Mouse (Mus musculus): ENCODE results near the gene Fscn2. TPM values are rescaled to one million over a fixed set of nuclear protein-coding genes. Genes with fewer than 3 reads are reported as not detected.

Fscn2 gene
- polyA plus RNA-seq, 2 experiments, result 0.36 to 0.88 TPM

DNA sequence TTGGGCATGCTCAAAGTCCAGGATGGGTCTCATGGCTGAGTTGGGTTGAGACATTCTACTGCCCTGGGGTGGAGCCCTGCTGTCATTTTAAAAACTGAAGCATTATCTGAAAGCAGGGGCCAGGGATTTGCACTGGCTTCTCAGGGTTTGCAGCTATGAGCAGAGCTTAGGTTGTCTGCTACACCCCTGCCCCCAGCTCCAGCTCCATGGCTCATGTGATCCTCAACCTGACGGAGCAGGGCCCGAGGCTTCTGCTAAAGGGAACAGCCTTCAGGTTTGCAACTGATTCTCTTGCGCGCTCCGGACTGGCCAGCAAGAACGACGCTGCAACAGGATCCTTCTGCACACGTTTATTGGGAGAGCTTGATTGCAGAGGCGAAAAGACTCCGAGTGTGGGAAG, 41.2 kb upstream of the Fscn2 start:
- no peaks in the 10 kb centered on the region for H3K9me3 ChIP-seq (ENCODE audit: control insufficient read depth, low read length)
- no peak overlapping the region for H3K9ac ChIP-seq (ENCODE audit: low read depth, low read length, severe bottlenecking)
- WGBS, result 96% methylated on average over 10 of the region's 10 CpGs
- DNase-seq (ENCODE audit: low spot score), result no peak
- no peaks in the 10 kb centered on the region for H3K27me3 ChIP-seq (ENCODE audit: control insufficient read depth, insufficient read depth, low read length)
- no peaks in the 10 kb centered on the region for H3K36me3 ChIP-seq (ENCODE audit: control insufficient read depth, insufficient read depth, low read length)
- H3K27ac ChIP-seq (replicated peaks; ENCODE audit: low read depth, low read length), result no peak overlapping the region
- no peak overlapping the region for H3K4me3 ChIP-seq (replicated peaks; ENCODE audit: low read length)
- ATAC-seq (ENCODE audit: low FRiP score, low read depth), result no peak
- peaks cover 9% of the 10 kb centered on the region; the same call in 1 of the 2 replicates for H3K4me1 ChIP-seq (ENCODE audit: control insufficient read depth, insufficient read depth, low read length)
- TF ChIP-seq POLR2A (IDR thresholded peaks at IDR 0.05; ENCODE audit: borderline replicate concordance, extremely low read depth, insufficient read depth, insufficient read length), result no peak
- no peak overlapping the region for H3K4me2 ChIP-seq (replicated peaks; ENCODE audit: low read depth, low read length, severe bottlenecking)

DNA sequence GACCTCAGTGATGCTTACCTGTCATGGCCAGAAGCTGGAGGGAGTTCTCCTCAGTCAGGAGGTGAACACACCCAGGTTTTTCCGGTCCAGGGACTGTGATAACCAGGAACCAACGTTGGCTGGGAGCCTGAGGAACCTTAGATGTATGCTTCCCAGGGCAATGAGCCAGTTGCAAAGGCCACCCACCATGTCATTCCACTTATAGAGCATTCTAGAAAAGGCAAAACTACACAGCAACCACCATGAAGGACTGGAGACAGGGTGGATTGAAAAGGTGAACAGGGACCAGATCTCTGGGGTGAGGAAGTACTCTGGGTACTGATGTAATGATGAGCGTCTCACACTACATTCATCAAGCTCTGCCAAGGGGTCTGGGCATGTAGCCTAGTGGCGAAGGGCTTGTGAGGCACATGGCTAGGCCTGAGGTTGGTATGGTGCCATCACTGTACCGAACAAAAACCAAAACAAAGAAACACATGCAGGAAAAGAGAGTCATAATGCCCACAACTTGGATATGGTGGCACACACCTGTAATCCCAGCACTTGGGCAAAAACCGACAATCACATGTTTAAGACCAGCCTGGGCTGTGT, 25.8 kb upstream of the Fscn2 start:
- H3K4me3 ChIP-seq (replicated peaks; ENCODE audit: low read length), result no peak overlapping the region
- no peaks in the 10 kb centered on the region for H3K27me3 ChIP-seq (ENCODE audit: control insufficient read depth, insufficient read depth, low read length)
- no peaks in the 10 kb centered on the region for H3K36me3 ChIP-seq (ENCODE audit: control insufficient read depth, insufficient read depth, low read length)
- H3K27ac ChIP-seq (replicated peaks; ENCODE audit: low read depth, low read length), result no peak overlapping the region
- WGBS, result 74% methylated on average over 6 of the region's 6 CpGs
- no peak for TF ChIP-seq POLR2A (IDR thresholded peaks at IDR 0.05; ENCODE audit: borderline replicate concordance, extremely low read depth, insufficient read depth, insufficient read length)
- H3K4me2 ChIP-seq (replicated peaks; ENCODE audit: low read depth, low read length, severe bottlenecking), result no peak overlapping the region
- ATAC-seq (ENCODE audit: low FRiP score, low read depth), result no peak
- no peak overlapping the region for H3K9ac ChIP-seq (ENCODE audit: low read depth, low read length, severe bottlenecking)
- H3K4me1 ChIP-seq (ENCODE audit: control insufficient read depth, insufficient read depth, low read length), result no peaks in the 10 kb centered on the region
- H3K9me3 ChIP-seq (ENCODE audit: control insufficient read depth, low read length), result no peaks in the 10 kb centered on the region
- no peak for DNase-seq (ENCODE audit: low spot score)

DNA sequence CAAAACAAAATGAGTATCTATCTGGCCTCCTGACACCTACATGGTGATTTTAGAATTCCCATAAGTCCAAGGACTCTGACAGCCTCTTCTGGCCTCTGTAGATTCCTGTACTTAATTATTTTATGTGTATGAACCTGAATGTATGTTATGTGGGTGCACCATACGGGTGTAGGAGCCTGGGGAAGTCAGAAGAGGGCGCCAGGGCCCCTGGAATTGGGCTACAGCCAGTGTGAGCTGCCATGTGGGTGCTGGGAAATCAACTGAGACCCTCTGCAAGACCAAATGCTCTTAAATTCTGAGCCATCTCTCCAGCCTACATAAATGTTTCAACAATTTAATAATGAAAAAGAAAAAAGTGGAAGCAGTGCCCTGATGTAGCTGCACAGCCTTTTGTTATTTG, 23.9 kb upstream of the Fscn2 start:
- H3K36me3 ChIP-seq (ENCODE audit: control insufficient read depth, insufficient read depth, low read length), result no peaks in the 10 kb centered on the region
- TF ChIP-seq POLR2A (IDR thresholded peaks at IDR 0.05; ENCODE audit: borderline replicate concordance, extremely low read depth, insufficient read depth, insufficient read length), result no peak
- 25% methylated on average over 2 of the region's 2 CpGs for WGBS
- H3K4me3 ChIP-seq (replicated peaks; ENCODE audit: low read length), result no peak overlapping the region
- no peak overlapping the region for H3K4me2 ChIP-seq (replicated peaks; ENCODE audit: low read depth, low read length, severe bottlenecking)
- no peaks in the 10 kb centered on the region for H3K27me3 ChIP-seq (ENCODE audit: control insufficient read depth, insufficient read depth, low read length)
- no peaks in the 10 kb centered on the region for H3K9me3 ChIP-seq (ENCODE audit: control insufficient read depth, low read length)
- no peak for DNase-seq (ENCODE audit: low spot score)
- ATAC-seq (ENCODE audit: low FRiP score, low read depth), result no peak
- H3K9ac ChIP-seq (ENCODE audit: low read depth, low read length, severe bottlenecking), result no peak overlapping the region
- H3K4me1 ChIP-seq (ENCODE audit: control insufficient read depth, insufficient read depth, low read length), result no peaks in the 10 kb centered on the region
- no peak overlapping the region for H3K27ac ChIP-seq (replicated peaks; ENCODE audit: low read depth, low read length)

DNA sequence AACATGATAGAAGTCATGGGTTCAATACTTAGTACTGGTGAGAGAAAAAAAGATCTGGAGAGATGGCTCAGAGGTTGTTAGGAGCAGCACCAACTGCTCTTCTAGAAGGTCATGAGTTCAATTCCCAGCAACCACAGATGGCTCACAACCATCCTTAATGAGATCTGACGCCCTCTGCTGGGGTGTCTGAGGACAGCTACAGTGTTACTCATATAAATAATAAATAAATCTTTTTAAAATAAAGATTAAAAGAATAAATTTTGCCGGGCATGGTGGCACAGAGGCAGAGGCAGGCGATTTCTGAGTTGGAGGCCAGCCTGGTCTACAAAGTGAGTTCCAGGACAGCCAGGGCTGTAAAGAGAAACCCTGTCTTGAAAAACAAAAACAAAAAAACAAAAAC, 22.5 kb upstream of the Fscn2 start:
- no peaks in the 10 kb centered on the region for H3K36me3 ChIP-seq (ENCODE audit: control insufficient read depth, insufficient read depth, low read length)
- TF ChIP-seq POLR2A (IDR thresholded peaks at IDR 0.05; ENCODE audit: borderline replicate concordance, extremely low read depth, insufficient read depth, insufficient read length), result no peak
- H3K4me3 ChIP-seq (replicated peaks; ENCODE audit: low read length), result no peak overlapping the region
- H3K4me1 ChIP-seq (ENCODE audit: control insufficient read depth, insufficient read depth, low read length), result no peaks in the 10 kb centered on the region
- H3K9ac ChIP-seq (ENCODE audit: low read depth, low read length, severe bottlenecking), result no peak overlapping the region
- DNase-seq (ENCODE audit: low spot score) (no peak), ATAC-seq (ENCODE audit: low FRiP score, low read depth) (no peak)
- no peaks in the 10 kb centered on the region for H3K9me3 ChIP-seq (ENCODE audit: control insufficient read depth, low read length)
- no peak overlapping the region for H3K27ac ChIP-seq (replicated peaks; ENCODE audit: low read depth, low read length)
- H3K27me3 ChIP-seq (ENCODE audit: control insufficient read depth, insufficient read depth, low read length), result no peaks in the 10 kb centered on the region
- no peak overlapping the region for H3K4me2 ChIP-seq (replicated peaks; ENCODE audit: low read depth, low read length, severe bottlenecking)
- WGBS, result 69% methylated on average over 3 of the region's 3 CpGs

DNA sequence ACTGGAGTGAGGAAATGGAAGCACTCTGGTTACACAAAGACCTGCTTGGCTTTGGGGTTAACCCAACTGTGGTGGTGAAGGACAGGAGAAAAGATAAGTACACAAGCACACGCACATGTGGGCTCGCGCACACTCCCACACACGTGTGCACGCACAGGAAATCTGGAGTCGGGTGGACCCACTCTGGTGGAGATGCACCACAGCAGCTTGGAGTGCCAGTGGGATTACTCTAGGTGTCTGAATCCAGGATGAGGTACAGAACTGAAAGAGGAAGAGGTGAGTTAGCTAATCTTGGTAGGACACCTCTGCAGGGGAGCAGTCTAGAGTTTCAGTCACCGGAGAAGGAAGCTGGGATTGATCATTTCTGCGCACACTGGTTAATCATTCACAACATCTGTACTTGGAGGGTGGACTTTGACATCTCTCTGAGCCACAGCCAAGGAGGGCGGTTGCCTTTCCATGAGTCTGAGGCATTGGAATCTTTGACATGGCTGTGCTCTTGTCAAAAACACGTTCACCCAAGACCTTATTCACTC, 21.3 kb upstream of the Fscn2 start:
- ATAC-seq (ENCODE audit: low FRiP score, low read depth), result no peak
- no peak for TF ChIP-seq POLR2A (IDR thresholded peaks at IDR 0.05; ENCODE audit: borderline replicate concordance, extremely low read depth, insufficient read depth, insufficient read length)
- Histone ChIP-seq H3K36me3 (ENCODE audit: control insufficient read depth, insufficient read depth, low read length) (peaks cover 6% of the 10 kb centered on the region), H3K4me1 (ENCODE audit: control insufficient read depth, insufficient read depth, low read length) (0 out of 2 replicates have a peak, but pooled peaks cover 2% of the 10 kb centered on the region), H3K27ac (replicated peaks; ENCODE audit: low read depth, low read length) (no peak overlapping the region), H3K4me3 (replicated peaks; ENCODE audit: low read length) (no peak overlapping the region), H3K4me2 (replicated peaks; ENCODE audit: low read depth, low read length, severe bottlenecking) (no peak overlapping the region), H3K9ac (ENCODE audit: low read depth, low read length, severe bottlenecking) (no peak overlapping the region), H3K9me3 (ENCODE audit: control insufficient read depth, low read length) (no peaks in the 10 kb centered on the region), H3K27me3 (ENCODE audit: control insufficient read depth, insufficient read depth, low read length) (no peaks in the 10 kb centered on the region)
- 84% methylated on average over 10 of the region's 10 CpGs for WGBS
- no peak for DNase-seq (ENCODE audit: low spot score)

Measured in limb, embryonic 14.5 days (tissue).